Mouse (Mus musculus) retina, adult 2 months (tissue): Measurements from ENCODE around the gene Pbx1.

Experiments used
- DNase-seq: peaks from one replicate; pipeline ENCODE4 v3.0.0-alpha.2; 2012; ENCODE audit warnings: low read depth, low spot score

Gene Pbx1

DNA sequence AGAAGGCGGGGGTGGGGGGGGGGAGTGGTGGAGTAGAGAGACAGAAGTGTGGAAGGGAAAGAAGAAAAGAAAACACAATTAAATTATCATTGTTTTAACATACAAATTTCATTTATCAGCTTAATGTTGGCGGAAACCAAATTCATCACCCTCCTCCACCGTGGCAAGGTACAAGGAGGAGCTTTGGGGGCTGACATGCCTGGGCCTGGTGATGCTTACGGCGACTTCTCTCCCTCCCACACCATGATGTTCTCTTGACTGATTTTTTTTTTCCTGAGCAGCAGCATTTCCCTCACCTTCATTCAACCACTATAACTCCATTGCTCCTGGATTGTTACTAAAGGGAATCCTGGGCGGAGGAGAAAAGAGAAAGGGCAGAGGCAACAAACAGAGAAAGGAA, 89.8 kb downstream of the Pbx1 start:
- DNase-seq = no peak

DNA sequence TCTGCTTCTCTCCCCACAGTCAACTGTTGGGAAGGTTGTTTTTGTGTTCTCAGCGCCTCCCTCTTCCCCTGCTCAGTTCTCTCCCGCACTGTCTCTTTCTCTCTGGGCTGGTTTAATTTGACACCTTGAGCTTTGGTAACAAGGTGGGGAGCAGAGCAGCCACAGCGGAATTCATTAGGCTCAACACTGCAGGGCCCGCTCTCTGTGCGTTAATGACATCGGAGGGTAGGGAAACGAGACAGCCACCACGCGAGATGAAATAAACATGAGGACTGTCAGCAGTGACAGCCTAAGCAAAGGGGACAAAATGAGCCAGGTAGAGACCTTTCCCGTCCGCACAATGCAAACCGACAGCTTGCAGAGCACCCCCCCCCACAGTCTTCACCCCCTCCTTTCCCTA, 90.2 kb downstream of the Pbx1 start:
- no peak for DNase-seq

DNA sequence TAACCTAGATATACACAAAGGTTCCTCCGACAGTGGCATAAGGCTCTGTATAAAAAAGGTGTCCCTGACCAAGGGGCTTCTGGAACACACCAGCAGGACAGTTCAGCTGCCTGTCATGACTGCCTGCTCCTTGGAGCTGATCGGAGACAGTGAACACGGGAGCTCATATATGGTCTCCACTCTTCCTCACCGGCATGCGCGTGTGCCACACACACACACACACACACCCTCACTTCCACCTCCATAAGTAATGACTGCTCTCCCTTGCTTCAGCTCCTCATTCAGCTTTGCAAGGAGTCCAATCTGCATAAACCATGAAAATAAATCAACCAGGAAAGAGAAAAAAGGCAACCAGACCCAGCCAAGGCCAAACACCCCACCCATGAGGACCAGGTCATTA, 90.7 kb downstream of the Pbx1 start:
- no peak for DNase-seq

GRCm38 (mm10) chr1:168336238-168336818, 95.7 kb downstream of the Pbx1 start:
- no peak for DNase-seq

- no peak for DNase-seq
These were observed 97.1 kb downstream of the Pbx1 start for GRCm38 (mm10) chr1:168334831-168335574.

DNA sequence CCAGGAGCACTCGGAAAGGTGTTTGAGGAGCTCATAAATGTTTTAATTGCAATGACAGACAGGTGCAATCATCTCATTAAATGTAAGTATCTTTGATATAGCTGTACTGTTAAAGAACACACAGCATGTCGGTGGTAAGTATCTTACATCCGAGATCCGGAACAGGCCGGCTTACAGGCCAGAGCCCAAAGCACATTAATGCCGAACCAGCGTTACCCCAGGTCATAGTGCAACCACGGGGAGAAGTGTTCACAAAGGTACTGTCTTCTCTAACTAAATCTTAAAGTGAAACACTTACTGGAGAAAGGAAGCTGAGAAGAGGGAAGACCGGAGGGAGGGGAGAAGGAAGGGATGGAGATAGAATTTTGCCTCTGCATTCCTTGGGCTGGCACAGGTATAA, 100.0 kb downstream of the Pbx1 start:
- no peak for DNase-seq

- DNase-seq = no peak
These were observed 103.8 kb downstream of the Pbx1 start for GRCm38 (mm10) chr1:168328236-168328605.

DNA sequence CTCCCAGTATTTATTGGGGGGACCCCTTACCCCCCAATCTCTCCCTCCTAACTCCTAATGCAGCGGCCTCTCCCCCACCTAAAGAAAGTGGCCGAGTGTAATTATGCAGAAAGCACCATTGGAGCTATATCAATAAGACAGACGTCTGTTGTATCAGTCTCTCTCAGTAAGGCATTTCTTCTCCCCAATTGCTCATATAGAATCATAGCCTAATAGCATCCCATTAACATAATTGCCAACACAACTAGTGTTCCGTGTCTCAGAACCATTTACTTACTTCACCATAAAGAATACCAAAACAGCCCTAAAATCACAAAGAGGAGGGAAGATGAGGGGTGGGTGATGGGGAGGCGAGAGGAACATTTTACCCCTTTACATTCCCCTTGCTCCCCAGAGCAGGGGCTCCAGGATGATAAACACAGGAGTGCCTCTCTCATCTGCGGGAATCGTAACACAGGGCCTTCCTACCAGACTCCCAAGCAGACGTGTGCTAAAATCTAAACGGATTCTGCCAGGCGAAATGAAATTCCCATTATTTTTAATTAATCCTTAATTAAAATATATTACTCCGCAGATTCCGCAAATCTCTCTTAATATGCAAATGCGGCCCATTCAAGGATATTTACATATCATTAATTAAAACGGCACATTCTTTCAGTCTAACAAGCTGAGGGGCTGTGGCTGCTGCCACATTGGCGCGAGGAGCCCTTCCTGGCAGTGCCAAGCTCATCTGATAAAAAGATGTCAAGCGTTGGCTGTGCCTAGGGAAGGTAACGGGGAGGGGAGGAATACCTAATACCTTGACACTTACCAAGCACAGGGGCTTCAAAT, 104.5 kb downstream of the Pbx1 start:
- DNase-seq = no peak

GRCm38 (mm10) chr1:168325786-168326185, 106.3 kb downstream of the Pbx1 start:
- no peak for DNase-seq

DNA sequence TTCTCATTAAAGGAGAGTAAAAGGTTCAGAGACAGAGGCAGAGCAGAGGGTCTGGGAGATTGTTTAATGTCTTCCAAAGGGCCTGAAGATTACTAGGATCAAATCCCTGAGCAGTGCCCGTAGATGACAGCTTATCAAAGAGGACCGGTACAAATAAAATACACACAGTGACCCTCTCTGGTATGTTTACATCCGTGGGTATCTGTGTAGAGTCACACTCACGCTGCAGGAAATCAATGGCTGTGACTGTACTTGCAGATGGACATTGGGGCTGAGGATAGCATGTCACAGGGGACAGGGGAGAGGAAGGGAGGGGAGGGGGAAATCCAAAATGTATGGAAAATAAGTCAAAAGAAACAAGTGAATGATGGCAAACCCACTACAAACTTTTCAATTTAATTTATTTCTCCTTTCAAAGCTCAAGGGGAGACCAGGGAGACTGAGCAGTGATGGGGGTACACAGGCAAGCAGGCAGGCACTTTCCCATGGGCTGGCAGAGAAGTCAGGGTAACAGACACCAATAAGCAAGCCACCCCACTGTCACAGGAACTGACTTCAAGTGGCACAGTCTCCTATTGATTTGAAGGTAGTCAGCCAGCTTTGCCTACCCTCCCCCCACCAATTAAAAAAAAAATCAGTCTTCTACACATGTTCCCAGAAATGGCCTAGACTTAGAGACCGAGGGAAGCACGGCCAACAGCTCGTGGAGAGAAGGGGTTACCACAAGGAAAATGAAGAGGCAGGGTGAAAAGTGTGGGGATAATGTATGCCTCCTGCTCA, 107.6 kb downstream of the Pbx1 start:
- DNase-seq = no peak

DNA sequence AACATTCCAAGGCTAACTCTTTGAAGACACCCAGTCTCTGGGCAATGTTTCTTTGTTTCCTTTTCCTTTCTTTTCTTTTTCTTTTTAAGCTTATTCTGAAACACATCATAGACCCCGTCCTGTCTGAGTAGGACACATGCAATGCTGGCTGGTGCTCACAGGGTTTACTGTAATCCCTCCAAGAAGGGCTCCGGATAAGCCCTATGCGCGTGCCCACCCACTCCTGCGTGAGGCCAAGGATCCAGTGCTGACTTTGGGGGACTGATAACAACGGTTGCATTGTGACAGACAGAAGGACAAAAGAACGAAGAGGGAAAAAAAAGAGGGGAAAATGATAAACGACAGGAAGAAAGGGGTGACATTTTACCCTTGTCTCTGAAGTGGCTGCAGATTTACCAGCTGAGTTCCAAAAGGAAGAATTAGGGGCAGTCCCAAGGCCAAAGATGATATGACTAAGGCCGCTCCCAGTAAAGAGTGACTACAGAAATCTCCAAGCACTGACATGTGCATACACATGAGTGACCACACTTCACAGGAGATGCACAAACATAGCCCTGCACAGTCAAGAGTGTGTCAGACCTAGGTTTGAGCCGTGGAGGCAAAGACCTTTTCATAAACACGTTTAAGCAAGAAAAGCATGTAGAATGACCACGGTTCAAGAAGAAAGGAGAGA, 108.5 kb downstream of the Pbx1 start:
- DNase-seq = no peak

- no peak for DNase-seq
These were observed 109.2 kb downstream of the Pbx1 start for GRCm38 (mm10) chr1:168322892-168323291.

- no peak for DNase-seq
These were observed 112.4 kb downstream of the Pbx1 start for GRCm38 (mm10) chr1:168319695-168320094.

GRCm38 (mm10) chr1:168318899-168319469, 113.1 kb downstream of the Pbx1 start:
- DNase-seq = no peak

- DNase-seq = no peak
These were observed 118.3 kb downstream of the Pbx1 start for GRCm38 (mm10) chr1:168313772-168314171.

DNA sequence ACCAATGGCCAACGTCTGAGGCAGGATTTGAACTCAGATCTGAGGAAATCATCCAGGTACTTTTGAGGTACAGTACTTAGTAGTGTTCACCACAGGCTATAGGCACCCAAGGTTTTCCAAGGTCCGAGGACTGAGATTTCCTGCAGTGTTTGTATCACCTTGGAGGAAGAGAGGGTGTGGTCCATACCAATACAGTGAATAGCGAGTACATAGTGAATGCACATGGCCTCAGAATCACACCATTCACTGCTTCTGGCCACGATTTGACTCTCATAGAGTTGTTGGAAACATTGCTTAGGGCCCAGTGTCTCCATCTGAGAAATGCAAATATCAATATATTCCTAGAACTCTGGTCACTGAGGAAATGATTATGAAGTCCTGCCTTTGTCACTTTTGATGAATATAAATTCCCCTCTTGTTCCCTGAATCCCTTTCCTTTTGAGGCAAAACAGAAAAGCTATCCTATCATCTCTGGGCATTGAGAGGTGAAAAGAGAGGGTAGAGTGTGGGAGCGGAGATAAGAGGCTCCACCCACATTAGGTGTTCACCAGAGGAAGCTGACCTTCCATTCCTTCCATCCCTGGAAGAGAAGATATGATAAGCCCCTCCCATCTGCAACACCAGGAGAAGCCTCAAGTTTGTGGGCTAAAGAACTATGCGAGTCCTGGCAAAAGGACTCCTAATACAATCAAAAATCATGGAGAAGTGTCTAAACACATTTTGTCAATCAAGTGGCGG, 119.2 kb downstream of the Pbx1 start:
- no peak for DNase-seq

GRCm38 (mm10) chr1:168309101-168309521, 123.0 kb downstream of the Pbx1 start:
- DNase-seq = no peak

DNA sequence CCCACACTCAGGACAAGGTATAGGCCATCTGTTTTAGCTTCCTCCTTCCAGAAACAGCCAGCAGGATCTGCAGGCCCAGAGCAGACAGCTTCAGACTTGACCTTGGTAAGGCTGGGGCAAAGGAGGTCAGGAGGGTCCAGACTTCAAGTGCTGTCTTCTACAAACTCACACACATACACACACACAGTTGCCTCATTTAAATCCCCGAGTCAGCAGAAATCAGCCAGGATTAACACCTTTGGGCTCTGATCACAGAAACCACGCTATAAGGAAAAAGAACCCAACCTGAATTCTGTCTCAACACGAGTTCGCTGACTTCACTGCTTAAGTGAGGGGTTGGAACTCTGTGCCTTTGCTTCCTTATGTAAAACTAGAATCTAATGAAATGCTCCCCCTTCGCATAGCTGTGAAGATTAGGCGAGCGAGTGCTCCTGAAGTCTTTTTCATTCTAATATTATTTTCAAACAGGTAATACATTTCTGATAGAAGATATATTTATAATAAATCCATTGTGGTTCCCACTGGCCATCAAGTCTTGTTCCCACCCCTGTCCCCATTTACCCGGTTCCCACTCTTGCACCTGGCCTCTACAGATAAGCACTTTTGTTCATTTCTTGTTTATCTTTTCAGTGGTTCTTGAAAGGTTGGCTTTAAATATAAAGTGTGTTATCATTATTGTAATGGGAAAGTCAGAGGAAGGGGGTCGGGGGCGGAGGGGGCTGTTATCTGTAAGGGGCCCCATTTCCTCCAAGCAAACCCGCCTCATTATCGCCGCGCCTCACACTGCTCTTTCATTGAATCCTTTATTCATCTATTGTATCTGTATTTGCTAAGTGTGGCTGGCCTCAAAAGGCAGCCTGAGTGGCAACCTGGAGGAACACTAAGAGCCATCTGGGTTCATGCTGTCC, 124.5 kb downstream of the Pbx1 start:
- no peak for DNase-seq

DNA sequence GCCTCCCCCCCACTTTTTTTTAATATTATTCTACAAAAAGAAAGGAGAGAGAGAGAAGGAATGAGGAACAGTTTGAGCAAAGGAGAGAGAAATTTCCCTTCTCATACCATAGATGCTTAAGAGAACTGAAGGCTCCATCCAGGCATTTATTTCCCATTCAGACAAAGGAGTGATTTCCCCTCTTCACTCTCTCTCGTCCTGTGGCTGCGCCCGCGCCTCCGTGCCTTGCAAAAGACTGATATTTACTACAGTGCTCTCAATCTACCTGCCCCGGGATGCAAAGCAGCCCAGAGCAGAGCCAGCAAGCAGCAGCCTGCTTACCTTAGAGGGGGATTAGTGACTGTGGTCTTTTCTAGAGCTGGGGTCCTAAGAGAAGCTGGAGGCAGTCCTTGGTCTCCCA, 131.6 kb downstream of the Pbx1 start:
- DNase-seq = no peak
